Mouse (Mus musculus) megakaryocyte progenitor cell, adult 5-6 weeks (primary cell): ENCODE results near the gene Gss. TPM values are rescaled to one million over a fixed set of nuclear protein-coding genes. Genes with fewer than 3 reads are reported as not detected.

Source experiments
- ATAC-seq: replicated peaks from 2 replicates; pipeline ENCODE4 v1.8.0; 2016; ENCODE audit warnings: mild to moderate bottlenecking, moderate TSS enrichment, inconsistent platforms; ENCODE audit not compliant: poor library complexity
- total RNA-seq, 2 experiments: library from RNA; stranded (forward) in 1 of 2; stranded (reverse) in 1 of 2; fragments of 157-497, 149-512 nt in 1 of 2; fragments of 200-1000 nt in 1 of 2; gene quantifications; 2 replicates each; pipeline versions ENCODE4 v1.2.3 to v1.2.4; 2015 to 2017

Gene Gss
- total RNA-seq (2015), result 9.9 and 12.2 TPM in 2 replicates
- total RNA-seq (2017), result 13.4 and 18.2 TPM in 2 replicates

GRCm38 (mm10) chr2:155592137-155592853 lies at the start of gene Gss:
Gene Gss (minus strand): TSS chr2:155592810.
- ATAC-seq, result peak; percentile 95

GRCm38 (mm10) chr2:155641540-155642472 lies 49.2 kb upstream of the Gss start:
- no peak for ATAC-seq

GRCm38 (mm10) chr2:155640656-155641055 lies 48.0 kb upstream of the Gss start:
- ATAC-seq, result no peak

GRCm38 (mm10) chr2:155637411-155637810 lies 44.8 kb upstream of the Gss start:
- ATAC-seq, result no peak

GRCm38 (mm10) chr2:155636881-155637280 lies 44.3 kb upstream of the Gss start:
- ATAC-seq, result no peak

- no peak for ATAC-seq
These were observed 43.4 kb upstream of the Gss start for GRCm38 (mm10) chr2:155635961-155636360.

- ATAC-seq, result no peak
These were observed 42.0 kb upstream of the Gss start for GRCm38 (mm10) chr2:155634562-155634961.

GRCm38 (mm10) chr2:155633731-155634130 lies 41.1 kb upstream of the Gss start:
- ATAC-seq, result no peak

GRCm38 (mm10) chr2:155633121-155633520 lies 40.5 kb upstream of the Gss start:
- no peak for ATAC-seq

- ATAC-seq, result no peak
These were observed 39.7 kb upstream of the Gss start for GRCm38 (mm10) chr2:155632138-155632936.

GRCm38 (mm10) chr2:155630590-155631416 lies 38.2 kb upstream of the Gss start:
- 0 out of 2 replicates have a peak, but pooled peaks have one; percentile 14 for ATAC-seq

GRCm38 (mm10) chr2:155630153-155630552 lies 37.5 kb upstream of the Gss start:
- 0 out of 2 replicates have a peak, but pooled peaks have one; percentile 3 for ATAC-seq

GRCm38 (mm10) chr2:155629231-155629661 lies 36.6 kb upstream of the Gss start:
- peak; percentile 43 for ATAC-seq

GRCm38 (mm10) chr2:155628519-155628918 lies 35.9 kb upstream of the Gss start:
- no peak for ATAC-seq

- no peak for ATAC-seq
These were observed 35.5 kb upstream of the Gss start for GRCm38 (mm10) chr2:155628112-155628511.

- peak; percentile 66 for ATAC-seq
These were observed 34.6 kb upstream of the Gss start for GRCm38 (mm10) chr2:155627030-155627738.

- ATAC-seq, result no peak
These were observed 33.7 kb upstream of the Gss start for GRCm38 (mm10) chr2:155626277-155626676.

- peak; percentile 74 for ATAC-seq
These were observed 32.1 kb upstream of the Gss start for GRCm38 (mm10) chr2:155624730-155625129.

- no peak for ATAC-seq
These were observed 31.4 kb upstream of the Gss start for GRCm38 (mm10) chr2:155623996-155624395.
